Mouse (Mus musculus) liver, embryonic 11.5 days (tissue): ENCODE measurements around the gene L3mbtl2. TPM values are rescaled to one million over a fixed set of nuclear protein-coding genes. Genes with fewer than 3 reads are reported as not detected.

Experiments
- ATAC-seq: fragments of 200-750 bp; cut with Nextera tagmentation; replicated peaks from 2 replicates; pipeline ENCODE4 v1.8.0; 2017; ENCODE audit warnings: moderate number of reproducible peaks, mild to moderate bottlenecking, moderate TSS enrichment, moderate library complexity; ENCODE audit not compliant: low FRiP score
- DNase-seq: peaks from one replicate; pipeline ENCODE4 v3.0.0-alpha.2; 2017; ENCODE audit warnings: low spot score
- H3K27ac ChIP-seq: fragments of 300-500 bp; sonication (generic); 2 replicates; pipeline ENCODE4 v1.5.1; 2014; ENCODE audit warnings: mild to moderate bottlenecking, low read depth, low read length, control low read depth
- H3K27me3 ChIP-seq: fragments of 300-500 bp; sonication (generic); replicated peaks from 2 replicates; pipeline ENCODE4 v1.6.1; 2014; ENCODE audit warnings: low read length, mixed read lengths; ENCODE audit not compliant: control insufficient read depth, insufficient read depth
- H3K36me3 ChIP-seq: fragments of 300-500 bp; sonication (generic); 2 replicates; pipeline ENCODE4 v1.6.1; 2014; ENCODE audit warnings: mild to moderate bottlenecking, low read length, moderate library complexity, mixed read lengths; ENCODE audit not compliant: control insufficient read depth, insufficient read depth
- H3K4me1 ChIP-seq: fragments of 300-500 bp; sonication (generic); replicated peaks from 2 replicates; pipeline ENCODE4 v1.6.1; 2014; ENCODE audit warnings: low read length, mixed read lengths; ENCODE audit not compliant: control insufficient read depth, insufficient read depth
- H3K4me2 ChIP-seq: fragments of 300-500 bp; sonication (generic); 2 replicates; pipeline ENCODE4 v1.6.1; 2014; ENCODE audit warnings: mild to moderate bottlenecking, control low read depth, moderate library complexity
- H3K4me3 ChIP-seq: fragments of 300-500 bp; sonication (generic); 2 replicates; pipeline ENCODE4 v1.5.1; 2014; ENCODE audit warnings: low read depth, low read length, control low read depth
- H3K9ac ChIP-seq: fragments of 300-500 bp; sonication (generic); 2 replicates; pipeline ENCODE4 v1.6.1; 2014; ENCODE audit warnings: low read depth, low read length, control low read depth
- H3K9me3 ChIP-seq: fragments of 300-500 bp; sonication (generic); 2 replicates; pipeline ENCODE4 v1.6.1; 2016; ENCODE audit warnings: low read length, inconsistent platforms, mixed read lengths; ENCODE audit not compliant: control insufficient read depth
- WGBS: fragments of 180-500 bp; shearing (Covaris S2); extraction: QIAGEN DNeasy Blood & Tissue Kit; methylation state at CpG from one replicate; pipeline ENCODE4 v1.1.7; 2014; 5-methylcytosine and 5-hydroxymethylcytosine counted together
- polyA plus RNA-seq: library from polyadenylated mRNA; unstranded; fragments of >200 nt; fragmentation: Nextera tagmentation; extraction: Ambion mirVana; gene quantifications from 2 replicates; pipeline ENCODE4 v1.2.1, GENCODE M21; 2014

The L3mbtl2 gene
- 39.0 and 43.1 TPM in 2 replicates for polyA plus RNA-seq

- peak within 1 kb of the TSS; percentile 85 for H3K9ac ChIP-seq
- peak within 1 kb of the TSS; percentile 66 for H3K4me3 ChIP-seq
- peak within 1 kb of the TSS; percentile 90 for H3K4me2 ChIP-seq
- WGBS, result under 1% methylated on average over 55 of the region's 55 CpGs
- DNase-seq (peak; percentile 88), ATAC-seq (peak; percentile 99)
- peaks cover 4% of the 10 kb centered on the region for H3K4me1 ChIP-seq
- H3K9me3 ChIP-seq, result no peaks in the 10 kb centered on the region
- peak within 1 kb of the TSS; percentile 11; the same call in 1 of the 2 replicates for H3K27ac ChIP-seq
- H3K36me3 ChIP-seq, result peaks cover 19% of the 10 kb centered on the region
- no peaks in the 10 kb centered on the region for H3K27me3 ChIP-seq
Observed at GRCm38 (mm10) chr15:81663697-81664561, at the start of gene L3mbtl2. Gene L3mbtl2, plus strand, starts transcription at chr15:81663889.

GRCm38 (mm10) chr15:81649516-81650455 is 13.9 kb upstream of the L3mbtl2 start:
- WGBS, result 95% methylated on average over 8 of the region's 8 CpGs
- Histone ChIP-seq H3K9me3 (no peaks in the 10 kb centered on the region), H3K4me2 (no peak overlapping the region), H3K4me3 (no peak overlapping the region), H3K27ac (no peak overlapping the region), H3K36me3 (peaks cover 48% of the 10 kb centered on the region), H3K27me3 (no peaks in the 10 kb centered on the region), H3K9ac (no peak overlapping the region), H3K4me1 (no peaks in the 10 kb centered on the region)
- ATAC-seq (no peak), DNase-seq (no peak)

GRCm38 (mm10) chr15:81650636-81651035 is 13.1 kb upstream of the L3mbtl2 start:
- peaks cover 43% of the 10 kb centered on the region for H3K36me3 ChIP-seq
- 94% methylated on average over 7 of the region's 7 CpGs for WGBS
- no peak overlapping the region for H3K4me2 ChIP-seq
- H3K27ac ChIP-seq, result no peak overlapping the region
- H3K9me3 ChIP-seq, result no peaks in the 10 kb centered on the region
- H3K9ac ChIP-seq, result no peak overlapping the region
- H3K27me3 ChIP-seq, result no peaks in the 10 kb centered on the region
- ATAC-seq (no peak), DNase-seq (no peak)
- no peak overlapping the region for H3K4me3 ChIP-seq
- no peaks in the 10 kb centered on the region for H3K4me1 ChIP-seq

- Histone ChIP-seq H3K4me2 (no peak overlapping the region), H3K27ac (no peak overlapping the region), H3K9me3 (no peaks in the 10 kb centered on the region), H3K4me3 (no peak overlapping the region), H3K27me3 (no peaks in the 10 kb centered on the region), H3K4me1 (peaks cover 4% of the 10 kb centered on the region), H3K36me3 (no peaks in the 10 kb centered on the region), H3K9ac (no peak overlapping the region)
- DNase-seq, result no peak
- no peak for ATAC-seq
- WGBS, result 83% methylated on average over 2 of the region's 2 CpGs
Observed at GRCm38 (mm10) chr15:81661701-81662100, 2.0 kb upstream of the L3mbtl2 start.

- DNase-seq (no peak), ATAC-seq (no peak)
- peaks cover 14% of the 10 kb centered on the region for H3K36me3 ChIP-seq
- no peaks in the 10 kb centered on the region for H3K27me3 ChIP-seq
- H3K9me3 ChIP-seq, result no peaks in the 10 kb centered on the region
- peaks cover 4% of the 10 kb centered on the region for H3K4me1 ChIP-seq
- no peak overlapping the region for H3K27ac ChIP-seq
- WGBS, result 58% methylated on average over 10 of the region's 10 CpGs
- H3K4me2 ChIP-seq, result peak overlapping the region; percentile 90
- peak overlapping the region; percentile 66 for H3K4me3 ChIP-seq
- H3K9ac ChIP-seq, result no peak overlapping the region
Observed at GRCm38 (mm10) chr15:81663281-81663680, 408 bp upstream of the L3mbtl2 start.

- H3K9me3 ChIP-seq, result no peaks in the 10 kb centered on the region
- no peak overlapping the region for H3K4me2 ChIP-seq
- DNase-seq, result no peak
- no peaks in the 10 kb centered on the region for H3K27me3 ChIP-seq
- 83% methylated on average over 10 of the region's 10 CpGs for whole genome bisulfite sequencing
- H3K36me3 ChIP-seq, result peaks cover 30% of the 10 kb centered on the region
- no peak overlapping the region for H3K4me3 ChIP-seq
- H3K9ac ChIP-seq, result no peak overlapping the region
- H3K4me1 ChIP-seq, result peaks cover 4% of the 10 kb centered on the region
- H3K27ac ChIP-seq, result no peak overlapping the region
- no peak for ATAC-seq
Observed at GRCm38 (mm10) chr15:81666957-81667356, 3.3 kb downstream of the L3mbtl2 start.

GRCm38 (mm10) chr15:81670231-81670640 is 6.5 kb downstream of the L3mbtl2 start:
- no peaks in the 10 kb centered on the region for H3K27me3 ChIP-seq
- peak; percentile 31; the same call in 1 of the 2 replicates for ATAC-seq
- H3K4me2 ChIP-seq, result no peak overlapping the region
- no peak overlapping the region for H3K9ac ChIP-seq
- H3K4me1 ChIP-seq, result no peaks in the 10 kb centered on the region; the same call in 1 of the 2 replicates
- no peak for DNase-seq
- peaks cover 30% of the 10 kb centered on the region for H3K36me3 ChIP-seq
- 86% methylated on average over 4 of the region's 4 CpGs for WGBS
- H3K4me3 ChIP-seq, result no peak overlapping the region
- no peak overlapping the region for H3K27ac ChIP-seq
- no peaks in the 10 kb centered on the region for H3K9me3 ChIP-seq

- H3K36me3 ChIP-seq, result peaks cover 13% of the 10 kb centered on the region
Observed at GRCm38 (mm10) chr15:81676637-81677036, 12.9 kb downstream of the L3mbtl2 start.

More at GRCm38 (mm10) chr15:81676637-81677036, 12.9 kb downstream of the L3mbtl2 start:
- DNase-seq, result no peak
- no peaks in the 10 kb centered on the region for H3K4me1 ChIP-seq
- no peak overlapping the region for H3K27ac ChIP-seq
- no peak overlapping the region for H3K4me3 ChIP-seq
- no peak for ATAC-seq
- whole genome bisulfite sequencing, result 88% methylated on average over 3 of the region's 3 CpGs
- H3K4me2 ChIP-seq, result no peak overlapping the region
- no peak overlapping the region for H3K9ac ChIP-seq
- H3K9me3 ChIP-seq, result no peaks in the 10 kb centered on the region
- H3K27me3 ChIP-seq, result no peaks in the 10 kb centered on the region
